ENCODE assay signal across 27 mouse cellular contexts in genomic region chr10:95409149-95409548, GRCm38 (mm10). TPM values are rescaled to one million over a fixed set of nuclear protein-coding genes. Genes with fewer than 3 reads are reported as not detected.
"Had no signal": no experiment of that assay in that cellular context is flagged by ENCODE, and none has a peak within 500 bp of the region (broad histone marks: within the 10 kb centered on the region; RNA-seq: fewer than 3 reads in every experiment).

No protein-coding gene starts in this region.

- DNase-seq: gastrocnemius, adult 2 months; gastrocnemius, postnatal 10 days; gastrocnemius, postnatal 25 days; heart, postnatal 10 days; heart, postnatal 4 days; kidney, adult 11 months; kidney, adult 2 months; kidney, adult 9 months; kidney, postnatal 14 days; kidney, postnatal 36 days; layer of hippocampus, adult 9-11 months; layer of hippocampus, postnatal 36 days; liver; liver, embryonic 13.5 days had no signal

- H3K9me3 ChIP-seq: heart, embryonic 10.5 days; heart, embryonic 12.5 days; hindbrain, embryonic 10.5 days; hindbrain, embryonic 12.5 days; kidney, embryonic 15.5 days; limb, embryonic 10.5 days; limb, embryonic 12.5 days; liver, embryonic 13.5 days had no signal

- ATAC-seq: hindbrain, embryonic 16.5 days; inflammation-experienced regulatory T-cells, adult 6 months had no signal

- H3K36me3 ChIP-seq: hindbrain, embryonic 10.5 days; hindbrain, embryonic 12.5 days; kidney, embryonic 15.5 days; limb, embryonic 10.5 days; liver, embryonic 13.5 days had no signal

- H3K9ac ChIP-seq: heart, embryonic 12.5 days; hindbrain, embryonic 12.5 days; hindbrain, embryonic 14.5 days; kidney, embryonic 15.5 days; limb, embryonic 12.5 days; liver, embryonic 13.5 days had no signal

- H3K27ac ChIP-seq: gastrocnemius, adult 2 months; heart, embryonic 10.5 days; hindbrain, embryonic 10.5 days; hindbrain, embryonic 12.5 days; hindbrain, embryonic 14.5 days; kidney, embryonic 15.5 days; kidney, postnatal 0 days; limb, embryonic 10.5 days; limb, embryonic 12.5 days; liver, embryonic 13.5 days had no signal

- H3K4me3 ChIP-seq: gastrocnemius, adult 2 months; heart, embryonic 10.5 days; heart, embryonic 12.5 days; hindbrain, embryonic 10.5 days; hindbrain, embryonic 12.5 days; kidney, embryonic 15.5 days; limb, embryonic 10.5 days; limb, embryonic 12.5 days; liver, embryonic 13.5 days had no signal

- H3K27me3 ChIP-seq: heart, embryonic 12.5 days had no signal

- H3K4me2 ChIP-seq: heart, embryonic 12.5 days; hindbrain, embryonic 12.5 days; hindbrain, embryonic 14.5 days; kidney, embryonic 15.5 days; limb, embryonic 12.5 days; liver, embryonic 11.5 days; liver, embryonic 13.5 days had no signal

RNA-seq across cellular contexts. Expression of gene Socs2, which starts 7.8 kb away (rescaled TPM):
- total RNA-seq: granulocyte monocyte progenitor cell, adult 5-6 weeks had no signal
